Mouse (Mus musculus): Measurements from ENCODE around the gene Vrk3. TPM values are rescaled to one million over a fixed set of nuclear protein-coding genes. Genes with fewer than 3 reads are reported as not detected.
A peak's percentile ranks its signal among the peaks of the same experiment; 100 is the strongest.

Vrk3 gene
- polyA plus RNA-seq, 1 experiment = 52.2 TPM

GRCm38 (mm10) chr7:44813985-44814384 is 65.8 kb downstream of the Vrk3 start:
- peaks cover 14% of the 10 kb centered on the region for H3K36me3 ChIP-seq (ENCODE audit: control insufficient read depth, insufficient read depth, low read length, poor library complexity, severe bottlenecking)
- no peak overlapping the region for H3K4me3 ChIP-seq (ENCODE audit: low read depth, low read length)
- TF ChIP-seq EP300 (IDR thresholded peaks at IDR 0.05; ENCODE audit: insufficient read depth, low read depth, low read length) = no peak
- TF ChIP-seq POLR2A (IDR thresholded peaks at IDR 0.05; ENCODE audit: insufficient read depth, low read length) = no peak
- TF ChIP-seq CTCF (IDR thresholded peaks at IDR 0.05; ENCODE audit: low read depth, low read length) = no peak
- H3K27ac ChIP-seq (ENCODE audit: insufficient read depth, low read length) = no peak overlapping the region
- H3K27me3 ChIP-seq (ENCODE audit: control insufficient read depth, insufficient read depth, low read length, poor library complexity, severe bottlenecking) = no peaks in the 10 kb centered on the region; the same call in 1 of the 2 replicates
- H3K4me1 ChIP-seq (ENCODE audit: control insufficient read depth, insufficient read depth, low read length) = no peaks in the 10 kb centered on the region
- H3K9me3 ChIP-seq (replicated peaks; ENCODE audit: control insufficient read depth, insufficient read depth, low read length, poor library complexity, severe bottlenecking) = no peaks in the 10 kb centered on the region
- H3K9ac ChIP-seq (ENCODE audit: low read depth, poor library complexity, severe bottlenecking) = no peak overlapping the region

- TF ChIP-seq EP300 (IDR thresholded peaks at IDR 0.05; ENCODE audit: insufficient read depth, low read depth, low read length) (no peak), POLR2A (IDR thresholded peaks at IDR 0.05; ENCODE audit: insufficient read depth, low read length) (no peak), CTCF (IDR thresholded peaks at IDR 0.05; ENCODE audit: low read depth, low read length) (no peak)
- H3K4me3 ChIP-seq (ENCODE audit: low read depth, low read length) = no peak overlapping the region
- no peaks in the 10 kb centered on the region for H3K9me3 ChIP-seq (replicated peaks; ENCODE audit: control insufficient read depth, insufficient read depth, low read length, poor library complexity, severe bottlenecking)
- H3K4me1 ChIP-seq (ENCODE audit: control insufficient read depth, insufficient read depth, low read length) = no peaks in the 10 kb centered on the region
- peaks cover 14% of the 10 kb centered on the region for H3K36me3 ChIP-seq (ENCODE audit: control insufficient read depth, insufficient read depth, low read length, poor library complexity, severe bottlenecking)
- no peaks in the 10 kb centered on the region; the same call in 1 of the 2 replicates for H3K27me3 ChIP-seq (ENCODE audit: control insufficient read depth, insufficient read depth, low read length, poor library complexity, severe bottlenecking)
- H3K9ac ChIP-seq (ENCODE audit: low read depth, poor library complexity, severe bottlenecking) = 0 out of 2 replicates have a peak overlapping the region, but pooled peaks have one; percentile 99
- no peak overlapping the region for H3K27ac ChIP-seq (ENCODE audit: insufficient read depth, low read length)
Observed at GRCm38 (mm10) chr7:44814423-44814822, 66.2 kb downstream of the Vrk3 start.

GRCm38 (mm10) chr7:44814952-44815553 is 66.8 kb downstream of the Vrk3 start:
- TF ChIP-seq POLR2A (IDR thresholded peaks at IDR 0.05; ENCODE audit: insufficient read depth, low read length) = no peak
- TF ChIP-seq EP300 (IDR thresholded peaks at IDR 0.05; ENCODE audit: insufficient read depth, low read depth, low read length) = no peak
- no peak for TF ChIP-seq CTCF (IDR thresholded peaks at IDR 0.05; ENCODE audit: low read depth, low read length)
- peaks cover 19% of the 10 kb centered on the region for H3K36me3 ChIP-seq (ENCODE audit: control insufficient read depth, insufficient read depth, low read length, poor library complexity, severe bottlenecking)
- H3K27ac ChIP-seq (ENCODE audit: insufficient read depth, low read length) = no peak overlapping the region

DNA sequence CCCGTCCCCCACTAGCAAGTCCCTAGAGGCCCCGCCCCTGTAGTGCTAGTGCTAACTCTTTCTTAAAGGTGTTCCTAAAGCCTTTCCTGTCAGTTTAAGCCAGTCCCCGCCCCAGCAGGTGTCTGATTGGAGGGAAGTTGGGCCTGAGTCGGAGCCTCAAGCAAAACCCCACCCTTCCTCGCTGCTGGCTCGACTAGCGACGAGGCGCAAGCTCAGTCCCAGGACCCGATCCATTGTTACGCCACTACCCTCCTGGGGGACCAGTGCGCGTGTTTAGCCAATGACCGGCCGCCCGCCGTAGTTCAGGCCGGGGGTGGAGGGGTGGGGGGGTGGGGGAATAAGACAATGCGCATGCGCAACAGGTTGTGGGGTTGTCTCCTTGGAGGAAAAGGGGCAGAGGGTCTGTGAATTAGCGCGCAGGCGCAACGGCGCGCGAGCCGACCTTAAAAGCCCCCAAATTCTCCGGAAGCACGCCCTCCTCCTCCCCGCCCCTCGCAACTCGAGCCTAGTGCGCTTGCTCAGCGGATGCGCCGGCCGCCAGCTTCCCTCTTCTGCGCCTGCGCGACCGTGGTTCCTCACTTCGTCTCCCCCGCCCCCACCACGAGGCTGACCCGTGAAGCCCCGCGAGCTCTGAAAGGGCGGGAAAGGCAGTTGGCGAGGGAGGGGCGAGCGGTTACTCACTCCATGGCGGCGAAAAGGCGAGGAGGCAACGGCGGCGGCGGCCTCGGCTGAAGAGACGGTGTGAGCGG is 67.7 kb downstream of the Vrk3 start, which contains the start of the genes Nup62 and Il4i1:
Gene Nup62, plus strand, starts transcription at position 368 of the 749 bp plus-strand sequence.
Gene Il4i1, plus strand, starts transcription at position 667 of the 749 bp plus-strand sequence.
- Histone ChIP-seq H3K9ac (ENCODE audit: low read depth, poor library complexity, severe bottlenecking) (peak within 1 kb of the TSS; percentile 99), H3K4me3 (ENCODE audit: low read depth, low read length) (peak within 1 kb of the TSS; percentile 98), H3K4me1 (ENCODE audit: control insufficient read depth, insufficient read depth, low read length) (peaks cover 4% of the 10 kb centered on the region), H3K9me3 (replicated peaks; ENCODE audit: control insufficient read depth, insufficient read depth, low read length, poor library complexity, severe bottlenecking) (no peaks in the 10 kb centered on the region), H3K27ac (ENCODE audit: insufficient read depth, low read length) (peak within 1 kb of the TSS; percentile 83), H3K27me3 (ENCODE audit: control insufficient read depth, insufficient read depth, low read length, poor library complexity, severe bottlenecking) (no peaks in the 10 kb centered on the region; the same call in 1 of the 2 replicates), H3K36me3 (ENCODE audit: control insufficient read depth, insufficient read depth, low read length, poor library complexity, severe bottlenecking) (peaks cover 27% of the 10 kb centered on the region)
- TF ChIP-seq EP300 (IDR thresholded peaks at IDR 0.05; ENCODE audit: insufficient read depth, low read depth, low read length) (peak; percentile 75; the same call in 1 of the 2 replicates), POLR2A (IDR thresholded peaks at IDR 0.05; ENCODE audit: insufficient read depth, low read length) (peak; percentile 32), CTCF (IDR thresholded peaks at IDR 0.05; ENCODE audit: low read depth, low read length) (no peak)

More at GRCm38 (mm10) chr7:44814952-44815553, 66.8 kb downstream of the Vrk3 start:
- no peaks in the 10 kb centered on the region; the same call in 1 of the 2 replicates for H3K27me3 ChIP-seq (ENCODE audit: control insufficient read depth, insufficient read depth, low read length, poor library complexity, severe bottlenecking)
- H3K4me3 ChIP-seq (ENCODE audit: low read depth, low read length) = peak overlapping the region; percentile 43
- no peaks in the 10 kb centered on the region for H3K9me3 ChIP-seq (replicated peaks; ENCODE audit: control insufficient read depth, insufficient read depth, low read length, poor library complexity, severe bottlenecking)
- peak overlapping the region; percentile 99 for H3K9ac ChIP-seq (ENCODE audit: low read depth, poor library complexity, severe bottlenecking)
- H3K4me1 ChIP-seq (ENCODE audit: control insufficient read depth, insufficient read depth, low read length) = peaks cover 2% of the 10 kb centered on the region

DNA sequence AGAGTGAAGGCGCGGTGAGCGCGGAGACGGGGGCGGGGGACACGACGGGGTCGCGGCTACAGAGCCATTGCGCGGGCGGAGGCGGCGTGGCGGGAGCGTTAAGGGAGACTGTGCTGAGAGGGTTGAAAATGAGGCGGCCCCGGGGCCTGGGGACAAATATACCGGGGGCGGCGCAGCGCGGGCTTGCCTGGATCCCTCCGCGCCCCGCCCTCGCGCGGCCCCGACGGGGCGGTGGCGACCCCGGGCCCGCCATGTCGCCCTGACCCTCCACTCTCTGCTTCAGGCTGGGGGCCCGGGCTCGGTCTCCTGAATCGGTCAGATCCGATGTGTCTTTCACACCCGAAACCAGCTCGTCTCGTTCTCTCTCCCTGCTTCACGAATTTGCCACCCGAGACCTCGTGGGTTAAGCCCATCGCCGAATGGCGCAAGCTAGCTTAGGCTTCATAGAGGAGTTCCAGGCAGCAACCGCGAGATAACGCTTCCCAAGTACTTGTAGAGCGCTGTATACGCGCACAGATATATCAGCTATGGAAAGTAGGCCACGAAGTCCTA is 68.3 kb downstream of the Vrk3 start, which contains the start of gene Atf5:
Gene Atf5, minus strand, starts transcription at position 189 of the 552 bp plus-strand sequence.
- Histone ChIP-seq H3K4me1 (ENCODE audit: control insufficient read depth, insufficient read depth, low read length) (peaks cover 4% of the 10 kb centered on the region), H3K9ac (ENCODE audit: low read depth, poor library complexity, severe bottlenecking) (peak within 1 kb of the TSS; percentile 99), H3K27ac (ENCODE audit: insufficient read depth, low read length) (peak within 1 kb of the TSS; percentile 83), H3K36me3 (ENCODE audit: control insufficient read depth, insufficient read depth, low read length, poor library complexity, severe bottlenecking) (peaks cover 27% of the 10 kb centered on the region), H3K27me3 (ENCODE audit: control insufficient read depth, insufficient read depth, low read length, poor library complexity, severe bottlenecking) (no peaks in the 10 kb centered on the region), H3K9me3 (replicated peaks; ENCODE audit: control insufficient read depth, insufficient read depth, low read length, poor library complexity, severe bottlenecking) (no peaks in the 10 kb centered on the region), H3K4me3 (ENCODE audit: low read depth, low read length) (peak within 1 kb of the TSS; percentile 98)
- no peak for TF ChIP-seq CTCF (IDR thresholded peaks at IDR 0.05; ENCODE audit: low read depth, low read length)
- TF ChIP-seq POLR2A (IDR thresholded peaks at IDR 0.05; ENCODE audit: insufficient read depth, low read length) = no peak
- TF ChIP-seq EP300 (IDR thresholded peaks at IDR 0.05; ENCODE audit: insufficient read depth, low read depth, low read length) = no peak
